Mouse (Mus musculus) adrenal gland (tissue): ENCODE data around the gene Arhgap24.

ENCODE experiments used
- intact Hi-C: fragments of 180-260 bp; cut with DNase I; formaldehyde crosslinking; loops from one replicate; pipeline ENCODE4 v1.15.1; 2025

Arhgap24 gene

DNA sequence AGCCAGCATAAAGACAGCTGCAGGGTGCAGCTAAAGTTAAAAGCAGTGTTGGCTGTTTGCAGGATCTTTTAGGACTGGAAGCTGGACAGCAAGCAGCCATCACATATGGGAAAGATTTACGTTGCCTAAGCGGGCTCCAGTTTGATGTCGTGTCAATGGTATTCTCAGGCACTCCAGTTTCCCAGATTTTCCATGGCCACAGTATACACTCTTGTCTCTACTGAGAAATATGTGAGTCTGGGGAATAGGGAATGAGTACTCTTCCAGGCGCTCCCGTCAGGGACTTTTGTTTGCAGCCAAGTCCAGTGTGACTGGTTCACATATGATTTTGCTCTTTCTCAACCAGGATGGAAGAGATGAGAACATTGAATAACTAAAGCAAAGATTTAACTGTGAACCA, 254.9 kb downstream of the Arhgap24 start:
- intact Hi-C loops, result no loop called here

DNA sequence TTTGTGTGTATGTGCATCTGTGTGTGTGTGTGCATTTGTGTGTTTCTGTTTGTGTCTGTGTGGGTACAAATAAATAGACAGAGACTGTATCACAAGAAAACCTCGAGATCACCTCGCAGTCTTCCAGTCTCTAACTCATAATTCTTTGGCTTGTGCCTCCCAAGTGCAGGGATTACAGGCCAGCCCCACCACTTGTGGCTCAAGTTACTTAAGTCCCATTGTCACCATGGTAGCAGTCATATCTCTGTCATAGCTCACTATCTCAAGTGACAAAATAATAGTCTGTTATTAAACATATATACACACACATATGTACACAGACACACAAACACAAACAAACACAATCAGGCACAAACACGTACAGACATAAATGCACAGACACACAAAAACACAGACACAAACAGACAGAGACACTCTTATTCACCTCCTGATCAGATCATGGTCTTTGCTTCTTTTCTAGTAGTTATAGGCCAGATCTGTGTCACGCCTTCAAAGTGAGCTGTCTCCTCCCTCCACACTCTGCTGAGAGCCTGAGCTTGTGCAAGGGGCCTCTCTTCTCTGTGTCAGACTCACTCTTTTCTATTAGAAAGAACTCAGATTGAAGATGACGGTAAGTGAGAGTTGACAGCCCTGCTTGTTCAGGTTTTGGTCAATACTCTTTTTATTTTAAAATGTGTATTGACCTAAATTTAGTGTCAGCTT, 261.5 kb downstream of the Arhgap24 start:
- intact Hi-C loops, result no loop called here

DNA sequence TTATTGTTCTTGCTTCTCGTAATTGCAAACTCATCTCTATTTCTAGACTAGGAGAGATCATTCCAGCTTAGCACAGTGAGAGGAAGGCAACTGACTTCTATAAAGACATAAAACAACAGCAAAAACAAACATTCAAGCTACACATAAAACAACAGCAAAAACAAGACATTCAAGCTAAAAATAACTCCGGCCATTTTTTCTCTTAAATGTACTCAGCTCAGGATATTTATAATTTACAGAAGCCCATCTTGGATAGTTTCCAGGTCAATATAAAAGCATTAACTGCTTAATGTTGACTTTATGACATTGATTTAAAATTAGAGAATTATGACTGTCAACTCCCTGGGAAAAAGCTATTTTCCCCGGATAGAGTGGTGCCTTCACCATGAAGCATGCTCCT, 262.2 kb downstream of the Arhgap24 start:
- intact Hi-C loops, result no loop called here

DNA sequence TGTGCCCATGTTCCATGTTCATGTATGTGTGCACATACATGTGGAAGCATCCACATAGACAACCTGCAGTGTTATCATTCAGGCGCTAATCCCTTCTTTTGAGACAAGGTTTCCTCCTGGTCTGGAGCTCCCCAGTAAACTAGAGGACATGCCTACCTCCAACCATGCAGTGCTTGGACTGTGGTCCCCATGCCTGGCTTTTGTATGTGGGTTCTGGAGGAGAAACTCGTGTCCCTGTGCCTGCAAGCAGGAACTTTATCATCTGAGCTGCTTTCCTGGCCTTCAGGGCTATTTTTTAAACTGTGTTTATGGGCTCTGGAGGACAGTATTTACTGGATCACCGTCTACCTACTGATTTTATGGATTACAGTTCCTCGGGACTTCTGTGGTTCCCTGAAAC, 262.9 kb downstream of the Arhgap24 start:
- intact Hi-C loops, result no loop called here

DNA sequence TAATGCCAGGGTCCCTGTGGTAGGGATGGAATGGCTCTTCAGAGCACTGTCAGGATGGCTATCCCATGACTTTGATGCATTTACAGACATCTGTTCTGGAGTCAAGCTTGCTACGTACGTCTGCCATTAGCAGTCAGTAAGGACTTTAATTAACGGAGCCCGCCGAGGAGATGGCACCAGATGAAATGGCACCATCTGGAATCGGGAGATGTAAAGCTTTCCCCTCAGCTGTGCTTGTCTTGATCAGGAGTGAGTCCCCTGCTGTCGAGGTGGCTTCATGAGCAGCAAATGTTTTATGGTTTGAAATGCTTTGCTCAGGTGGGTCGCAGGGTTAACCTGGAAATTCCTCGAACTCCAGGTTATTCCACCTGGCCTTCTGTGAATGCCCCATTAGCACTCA, 267.0 kb downstream of the Arhgap24 start:
- intact Hi-C loops, result no loop called here

DNA sequence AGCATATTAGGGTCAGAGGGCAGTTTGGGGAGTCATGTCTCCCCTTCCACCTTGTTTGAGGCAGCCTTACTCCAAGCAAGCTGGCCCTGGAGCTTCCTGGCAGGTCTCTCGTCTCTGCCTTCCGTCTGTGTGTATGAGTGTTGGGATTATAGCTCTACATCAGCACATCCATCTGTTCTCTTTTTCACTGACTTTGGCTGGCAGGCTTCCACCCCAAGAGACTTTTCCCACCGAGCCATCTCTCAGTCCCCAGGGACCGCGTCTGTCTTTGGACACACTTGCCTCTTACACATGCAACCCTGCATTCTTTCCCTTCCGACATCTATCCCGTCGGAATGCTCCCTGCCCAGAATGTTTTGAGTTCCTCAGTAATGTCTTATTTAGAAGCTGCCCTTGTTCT, 267.8 kb downstream of the Arhgap24 start:
- intact Hi-C loops, result no loop called here

DNA sequence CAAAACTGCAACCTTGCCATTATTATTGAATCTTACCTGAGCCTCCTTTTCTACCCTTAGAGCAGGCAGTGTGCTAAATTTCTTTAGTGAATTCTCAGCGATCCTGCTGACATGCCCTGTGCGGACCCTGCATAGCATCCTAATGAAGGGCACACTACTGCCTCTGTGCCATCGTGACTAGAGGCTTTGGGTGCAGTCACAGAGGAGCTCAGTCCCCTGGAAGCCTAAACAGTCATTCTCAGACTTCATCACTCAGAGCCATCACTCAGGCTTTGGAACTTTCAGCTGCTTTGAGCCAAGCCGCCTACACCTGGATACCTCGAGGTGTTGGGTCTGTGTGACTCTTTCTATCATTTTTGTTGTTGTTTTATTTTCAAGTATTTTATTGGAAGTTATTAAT, 269.5 kb downstream of the Arhgap24 start:
- intact Hi-C loops, result no loop called here

DNA sequence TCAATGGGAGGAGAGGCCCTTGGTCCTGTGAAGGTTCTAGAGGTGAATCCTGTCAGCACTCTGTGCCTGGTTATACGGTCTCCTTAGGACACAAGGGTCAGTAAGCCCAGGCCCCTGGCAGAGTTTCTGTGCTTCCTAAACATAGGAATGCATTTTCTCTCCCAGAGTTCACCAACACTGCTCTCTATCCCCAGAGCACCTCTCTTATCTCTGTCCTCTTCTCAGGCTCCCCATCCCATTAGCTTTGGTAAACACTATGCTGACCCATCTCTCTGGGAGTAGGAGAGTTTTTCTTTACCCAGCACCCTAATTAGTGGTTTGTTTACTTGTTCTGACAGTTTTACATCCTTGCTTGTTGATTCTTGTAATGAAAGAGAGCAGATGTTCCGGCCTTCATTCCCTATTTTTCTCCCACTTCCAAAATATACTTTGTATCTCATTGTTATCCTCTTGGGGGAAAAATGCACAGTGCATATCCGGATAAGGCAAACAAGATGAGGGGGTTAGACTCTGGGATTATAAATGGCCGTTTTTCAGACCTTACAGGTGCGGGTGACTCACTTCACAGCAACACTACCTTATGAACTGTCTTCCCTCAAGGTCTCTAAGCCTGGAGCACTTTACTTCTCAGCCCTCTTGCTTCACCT, 270.6 kb downstream of the Arhgap24 start:
- intact Hi-C loops, result no loop called here

DNA sequence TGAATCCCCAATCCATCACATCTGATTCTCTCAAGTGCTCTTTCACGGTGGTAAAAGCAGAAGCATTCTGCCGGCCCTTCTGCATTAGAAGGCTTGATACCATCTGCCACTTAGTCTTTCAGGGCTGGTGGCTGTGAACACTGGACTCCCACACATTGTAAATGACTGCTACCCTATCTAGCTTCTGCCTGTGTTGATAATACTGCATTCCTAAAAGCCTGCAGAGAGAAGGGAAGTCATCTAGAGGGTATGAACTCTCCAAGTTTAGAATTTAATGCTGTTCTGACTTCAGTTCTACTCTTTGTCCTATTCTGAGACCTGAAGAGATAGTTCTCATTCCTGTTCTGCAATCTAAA, 271.1 kb downstream of the Arhgap24 start:
- intact Hi-C loops, result no loop called here

DNA sequence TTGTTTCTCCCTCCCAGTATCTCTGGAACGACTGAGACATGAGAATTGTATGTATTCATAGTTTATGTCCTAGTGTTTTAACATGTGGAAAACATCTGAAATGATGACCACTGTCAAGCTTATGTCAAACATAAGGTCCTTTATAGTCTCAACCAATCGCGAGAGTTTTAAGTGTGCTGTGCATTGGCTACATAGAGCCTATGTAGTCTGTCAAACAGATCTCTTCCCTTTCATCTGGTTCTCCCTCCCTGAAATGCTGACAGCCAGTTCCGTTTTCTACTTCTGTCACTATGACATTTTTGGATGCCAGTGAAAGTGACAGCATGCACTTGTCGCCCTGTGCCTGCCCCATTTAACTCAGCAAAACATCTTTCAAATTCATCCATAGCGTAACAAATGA, 275.8 kb downstream of the Arhgap24 start:
- intact Hi-C loops, result no loop called here

DNA sequence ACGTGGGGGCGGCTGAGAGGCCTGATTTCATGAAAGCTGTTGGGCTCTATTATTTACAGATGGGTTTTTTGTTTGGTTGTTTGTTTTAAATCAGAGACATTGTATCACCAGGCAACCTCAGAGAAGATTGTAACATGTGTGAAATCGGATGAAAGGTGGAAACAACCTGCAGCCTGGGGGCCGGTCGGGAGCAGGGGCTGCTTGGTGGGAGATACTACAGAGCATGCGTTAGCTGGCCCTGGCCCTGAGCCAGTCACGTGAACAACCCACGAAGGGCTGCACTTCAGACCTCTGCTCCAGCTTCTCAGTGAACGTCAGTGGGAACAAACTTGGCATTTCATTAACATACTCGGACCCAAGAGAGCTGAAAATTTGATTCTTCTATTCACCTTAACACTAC, 284.5 kb downstream of the Arhgap24 start:
- intact Hi-C loops, result loop anchor here (2.0 to 10.0 kb wide), 2 partner anchors 63 to 561 kb away; no protein-coding TSS in a partner anchor

DNA sequence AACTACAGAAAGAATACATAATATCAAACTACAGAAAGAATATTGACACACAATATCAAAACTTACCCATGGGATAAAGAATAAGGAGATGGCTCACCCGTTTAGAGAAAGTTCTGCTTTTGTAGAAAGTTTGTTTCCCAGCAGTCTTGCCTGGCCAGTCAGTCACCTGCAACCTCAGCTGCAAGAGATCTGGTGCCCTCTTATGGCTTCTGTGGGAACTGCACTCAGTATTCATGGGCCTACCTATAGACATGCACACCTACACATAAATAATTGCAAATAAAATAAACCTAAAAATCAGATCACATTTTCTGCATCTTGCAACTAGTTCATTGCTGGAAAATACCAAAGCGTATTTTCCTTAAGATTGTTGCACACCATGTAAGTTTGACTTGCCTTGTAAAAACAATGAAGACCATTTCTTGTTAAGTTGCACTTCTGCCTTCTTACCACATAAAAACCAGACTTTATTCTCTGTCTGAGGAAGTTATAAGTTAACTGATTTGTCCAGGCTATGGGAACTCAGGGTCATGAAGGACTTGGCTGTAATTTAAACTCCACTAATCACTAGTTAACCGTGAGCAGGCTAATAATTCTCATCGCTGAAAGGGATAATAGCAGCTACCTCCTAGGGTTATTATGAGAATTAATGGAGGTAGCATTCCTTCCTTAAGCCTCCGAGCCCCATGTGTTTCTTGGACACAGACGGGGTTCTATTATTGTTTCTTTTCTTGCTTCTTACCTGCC, 285.3 kb downstream of the Arhgap24 start:
- intact Hi-C loops, result loop anchor here (2.0 to 10.0 kb wide), 2 partner anchors 64 to 562 kb away; no protein-coding TSS in a partner anchor

DNA sequence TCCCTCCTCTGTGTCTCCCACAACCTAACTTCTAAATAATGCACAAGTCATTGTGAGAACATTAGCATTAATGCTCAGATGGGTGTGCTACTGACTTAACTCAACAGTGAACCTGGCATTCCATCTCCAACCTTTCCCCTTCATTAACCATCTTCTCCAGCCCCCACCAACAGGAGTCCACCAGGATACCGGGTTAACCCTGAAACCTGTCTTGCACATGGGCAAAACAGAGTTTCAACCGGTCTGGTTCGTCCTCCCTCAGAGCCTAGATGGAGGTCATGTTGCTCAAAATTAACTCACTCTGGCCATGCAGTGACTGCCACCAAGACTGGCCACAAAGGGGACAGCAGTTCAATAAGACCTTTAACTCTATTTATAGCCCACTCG, 285.9 kb downstream of the Arhgap24 start:
- intact Hi-C loops, result loop anchor here (2.0 to 10.0 kb wide), 2 partner anchors 64 to 562 kb away; no protein-coding TSS in a partner anchor

DNA sequence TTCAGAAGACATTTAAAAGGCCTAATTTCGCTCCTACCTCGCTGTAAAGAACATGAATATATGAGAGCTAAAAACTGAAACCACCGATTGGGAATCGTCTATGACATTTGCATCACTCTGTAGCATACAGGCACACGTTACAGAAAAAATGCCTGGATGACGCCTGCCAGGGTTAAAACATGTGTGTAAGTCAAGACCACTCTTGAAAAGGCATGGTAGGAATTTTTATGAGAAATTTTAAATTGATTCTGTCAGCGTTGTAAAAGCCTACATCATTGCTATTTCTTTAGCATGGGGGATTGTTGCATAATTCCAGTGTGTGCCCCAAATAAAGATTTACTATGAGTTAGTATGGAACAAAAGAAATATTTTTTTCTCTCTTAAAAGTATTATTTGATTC, 286.6 kb downstream of the Arhgap24 start:
- intact Hi-C loops, result loop anchor here (2.0 to 10.0 kb wide), 2 partner anchors 65 to 563 kb away; no protein-coding TSS in a partner anchor

DNA sequence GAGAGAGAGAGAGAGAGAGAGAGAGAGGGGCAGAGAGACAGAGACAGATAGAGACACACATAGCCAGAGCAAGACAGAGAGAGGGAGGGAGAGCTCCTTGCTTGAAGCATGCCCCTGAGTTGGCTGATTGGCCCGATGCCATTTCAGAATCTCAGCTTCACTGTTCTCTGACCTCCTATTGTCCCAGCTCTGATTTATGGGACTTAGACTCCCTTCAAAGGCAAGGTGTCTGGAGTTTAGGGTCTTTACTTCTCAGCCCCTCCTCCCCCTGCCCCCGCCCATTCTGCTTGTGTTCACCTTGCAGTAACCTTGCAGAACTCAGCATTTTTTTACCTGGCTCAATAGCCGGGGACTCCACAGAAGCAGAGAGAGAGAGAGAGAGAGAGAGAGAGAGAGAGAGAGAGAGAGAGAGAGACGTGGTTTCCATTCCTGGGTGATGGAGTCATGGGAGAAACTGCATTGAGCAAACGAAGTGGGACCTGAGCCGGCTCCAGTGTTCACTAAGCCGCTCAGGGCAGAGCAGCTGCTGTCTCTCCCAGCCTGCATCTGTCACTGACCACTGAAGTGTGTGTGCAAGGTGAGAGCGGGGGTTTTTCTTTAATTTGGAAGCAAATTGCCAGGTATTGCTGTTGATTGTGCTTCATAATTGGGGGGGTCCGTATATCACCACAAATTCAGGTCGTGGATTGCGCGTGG, 287.3 kb downstream of the Arhgap24 start:
- intact Hi-C loops, result loop anchor here (10.0 kb wide), 1 partner anchor 564 kb away; no protein-coding TSS in a partner anchor

DNA sequence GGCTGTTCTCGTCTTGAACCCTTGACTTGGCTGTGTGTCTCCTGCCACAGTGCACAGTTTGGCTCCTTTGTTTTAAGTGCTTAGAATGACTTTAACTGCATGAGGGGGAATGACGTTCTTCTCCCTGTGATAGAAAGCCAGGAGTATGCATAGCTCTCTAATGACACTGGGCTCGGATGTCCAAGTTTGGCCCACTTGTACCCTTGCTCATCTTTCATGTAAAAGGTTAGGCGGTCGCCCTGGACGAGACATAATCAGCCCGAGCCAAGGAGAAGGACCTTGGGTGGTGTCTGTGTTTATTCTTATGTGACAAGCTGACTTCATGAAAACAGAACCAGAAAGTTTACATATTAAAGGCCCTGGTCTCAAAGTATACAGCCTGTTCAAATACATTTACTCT, 289.4 kb downstream of the Arhgap24 start:
- intact Hi-C loops, result no loop called here

DNA sequence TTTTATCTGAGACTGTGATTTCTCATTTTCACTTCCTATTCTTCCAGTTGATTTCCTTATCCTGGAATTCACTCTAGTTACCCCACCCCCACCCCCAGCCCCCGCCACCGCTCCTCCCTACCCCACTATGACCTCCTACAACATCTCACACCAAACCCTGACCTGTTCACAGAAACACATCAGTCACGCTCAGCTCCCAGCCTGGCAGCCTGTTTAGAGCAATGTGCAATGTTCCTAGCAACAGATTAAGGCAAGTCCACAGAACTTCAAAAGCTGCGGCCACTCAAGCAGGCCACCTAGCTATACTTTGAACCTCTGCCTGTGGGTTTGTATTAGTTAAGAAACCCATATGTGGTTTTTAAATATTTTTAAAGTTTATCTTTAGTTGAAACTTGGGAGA, 293.3 kb downstream of the Arhgap24 start:
- intact Hi-C loops, result no loop called here

DNA sequence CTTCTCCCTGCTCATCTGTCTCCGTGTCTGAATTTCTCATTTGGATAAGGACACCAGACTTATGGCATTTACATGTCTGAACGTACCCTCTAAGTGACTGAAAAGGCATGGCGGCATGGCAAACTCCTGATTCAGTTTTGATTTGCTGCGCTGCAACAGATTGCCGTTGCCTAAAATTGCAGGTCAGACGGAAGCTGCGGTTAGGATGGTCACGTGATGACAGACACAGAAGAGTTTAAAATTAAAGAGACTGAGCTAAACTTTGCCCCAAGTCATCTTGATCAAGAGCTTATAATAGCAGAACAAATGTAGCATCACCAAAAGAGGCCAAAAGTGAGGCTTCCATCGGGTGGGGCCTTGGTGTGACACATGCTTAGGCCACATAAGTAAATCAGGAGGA, 296.1 kb downstream of the Arhgap24 start:
- intact Hi-C loops, result no loop called here

DNA sequence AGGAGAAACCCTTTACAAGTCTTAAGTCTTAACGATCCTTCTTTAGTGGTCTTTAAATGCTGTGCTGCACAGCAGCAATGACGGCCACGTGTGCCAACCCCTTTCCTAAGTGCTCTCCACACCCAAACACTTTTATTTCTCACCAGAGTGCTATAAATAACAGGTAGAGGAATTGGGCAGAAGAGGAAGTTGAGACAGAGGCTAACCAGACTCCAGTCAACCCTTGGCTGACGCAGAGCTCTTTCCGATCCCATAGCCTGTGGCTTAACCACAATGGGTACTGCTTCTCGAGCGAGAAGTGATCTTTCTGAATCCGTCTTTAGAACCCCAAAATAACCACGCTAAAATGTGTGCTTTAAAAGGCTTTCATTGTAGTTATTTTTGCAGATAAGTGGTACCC, 296.7 kb downstream of the Arhgap24 start:
- intact Hi-C loops, result no loop called here

DNA sequence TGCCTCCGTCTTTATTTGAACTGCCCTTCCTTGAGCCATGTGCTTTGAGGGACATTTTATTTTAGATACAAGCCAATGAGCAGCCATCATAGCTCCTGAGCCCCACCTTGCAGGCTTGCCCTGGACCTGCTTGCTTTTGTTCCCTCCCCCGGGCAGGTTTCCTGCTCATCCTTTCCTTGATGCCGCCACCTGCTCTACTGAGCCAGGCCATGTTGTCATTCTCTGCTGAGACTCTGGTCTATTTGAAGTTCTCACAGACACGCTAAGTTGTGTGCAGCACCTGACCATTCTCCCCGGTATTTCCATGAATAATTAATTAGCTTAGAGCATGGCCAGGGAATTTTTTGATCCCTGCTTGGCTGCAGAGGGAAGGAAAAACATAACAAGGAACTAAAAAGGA, 297.1 kb downstream of the Arhgap24 start:
- intact Hi-C loops, result no loop called here

DNA sequence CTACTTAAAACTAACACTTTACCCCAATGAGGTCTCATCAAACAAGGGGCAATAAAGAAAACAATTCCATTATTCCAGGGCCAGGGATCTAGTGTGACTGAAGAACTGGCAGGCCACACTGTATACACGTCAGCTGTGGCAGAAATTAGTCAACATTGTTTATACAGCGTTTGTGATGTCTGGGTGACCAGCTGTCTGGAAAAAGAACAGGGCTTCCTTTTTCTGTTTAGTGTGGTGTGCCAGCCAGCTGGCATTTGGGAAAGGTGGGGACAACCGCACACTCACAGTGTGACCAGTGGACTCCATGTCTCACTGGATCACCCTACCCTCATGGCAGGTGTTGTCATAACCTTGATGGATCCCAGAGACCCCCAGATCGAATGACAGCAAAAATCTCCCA, 302.4 kb downstream of the Arhgap24 start:
- intact Hi-C loops, result no loop called here

DNA sequence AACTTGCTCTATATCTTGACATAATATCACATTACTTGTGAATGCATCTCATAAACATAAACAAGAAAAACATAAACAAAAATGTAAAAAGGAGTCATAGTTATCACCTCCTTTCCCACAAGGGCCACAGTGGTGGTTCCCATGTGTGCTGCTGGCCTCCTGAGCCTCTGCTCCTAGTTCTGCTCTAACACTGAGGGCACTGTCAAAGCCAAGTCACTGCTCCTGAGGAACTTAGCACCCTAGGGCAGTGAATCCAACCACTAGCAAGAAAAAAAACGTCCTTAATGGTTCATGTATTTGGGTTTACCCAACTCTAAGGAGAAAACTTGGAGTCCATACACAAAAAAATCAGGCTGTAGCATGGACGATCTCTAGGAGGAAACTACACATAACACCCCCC, 304.9 kb downstream of the Arhgap24 start:
- intact Hi-C loops, result no loop called here
